Mouse (Mus musculus): Measurements from ENCODE around the gene Alkal2. TPM values are rescaled to one million over a fixed set of nuclear protein-coding genes. Genes with fewer than 3 reads are reported as not detected.

Alkal2 gene
- 1 to 10 TPM; 2.1 to 6.7 (median 3.1) TPM for total RNA-seq (2022)

GRCm38 (mm10) chr12:30883986-30884621, at the start of gene Alkal2:
Gene Alkal2, plus strand, starts transcription at chr12:30884322.
- DNase-seq (ENCODE audit: low spot score in 2 of 2), result peak in 1 of 2 experiments; percentile 11

GRCm38 (mm10) chr12:30848521-30848920, 35.6 kb upstream of the Alkal2 start:
- no peak for DNase-seq (ENCODE audit: low spot score in 2 of 2)

GRCm38 (mm10) chr12:30850902-30851301, 33.2 kb upstream of the Alkal2 start:
- peak; percentile 39 to 55 for DNase-seq (ENCODE audit: low spot score in 2 of 2)

GRCm38 (mm10) chr12:30851871-30852270, 32.3 kb upstream of the Alkal2 start:
- DNase-seq (ENCODE audit: low spot score in 2 of 2), result peak; percentile 10 to 23

GRCm38 (mm10) chr12:30855442-30856159, 28.5 kb upstream of the Alkal2 start:
- no peak for DNase-seq (ENCODE audit: low spot score in 2 of 2)

- no peak for DNase-seq (ENCODE audit: low spot score in 2 of 2)
Observed at GRCm38 (mm10) chr12:30856172-30856571, 27.9 kb upstream of the Alkal2 start.

- no peak for DNase-seq (ENCODE audit: low spot score in 2 of 2)
Observed at GRCm38 (mm10) chr12:30864347-30864746, 19.8 kb upstream of the Alkal2 start.

GRCm38 (mm10) chr12:30865781-30866180, 18.3 kb upstream of the Alkal2 start:
- no peak for DNase-seq (ENCODE audit: low spot score in 2 of 2)

- DNase-seq (ENCODE audit: low spot score in 2 of 2), result no peak
Observed at GRCm38 (mm10) chr12:30879447-30879846, 4.7 kb upstream of the Alkal2 start.

- DNase-seq (ENCODE audit: low spot score in 2 of 2), result no peak
Observed at GRCm38 (mm10) chr12:30883592-30883985, 533 bp upstream of the Alkal2 start.

- DNase-seq (ENCODE audit: low spot score in 2 of 2), result no peak
Observed at GRCm38 (mm10) chr12:30884622-30885230, 604 bp downstream of the Alkal2 start.

GRCm38 (mm10) chr12:30885891-30886290, 1.8 kb downstream of the Alkal2 start:
- DNase-seq (ENCODE audit: low spot score in 2 of 2), result no peak

GRCm38 (mm10) chr12:30888003-30888402, 3.9 kb downstream of the Alkal2 start:
- DNase-seq (ENCODE audit: low spot score in 2 of 2), result no peak

GRCm38 (mm10) chr12:30890067-30890466, 5.9 kb downstream of the Alkal2 start:
- peak; percentile 54 to 68 for DNase-seq (ENCODE audit: low spot score in 2 of 2)

GRCm38 (mm10) chr12:30891438-30891837, 7.3 kb downstream of the Alkal2 start:
- no peak for DNase-seq (ENCODE audit: low spot score in 2 of 2)

- DNase-seq (ENCODE audit: low spot score in 2 of 2), result no peak
Observed at GRCm38 (mm10) chr12:30897039-30897438, 12.9 kb downstream of the Alkal2 start.

- no peak for DNase-seq (ENCODE audit: low spot score in 2 of 2)
Observed at GRCm38 (mm10) chr12:30908658-30909057, 24.5 kb downstream of the Alkal2 start.

- DNase-seq (ENCODE audit: low spot score in 2 of 2), result no peak
Observed at GRCm38 (mm10) chr12:30909881-30910280, 25.8 kb downstream of the Alkal2 start.

GRCm38 (mm10) chr12:30910860-30911259, 26.7 kb downstream of the Alkal2 start:
- DNase-seq (ENCODE audit: low spot score in 2 of 2), result no peak

- peak; percentile 91 to 94 for DNase-seq (ENCODE audit: low spot score in 2 of 2)
Observed at GRCm38 (mm10) chr12:30911261-30912047, 27.3 kb downstream of the Alkal2 start, which contains the start of the genes Acp1 and Sh3yl1. Gene Acp1, minus strand, starts transcription at chr12:30911589. Gene Sh3yl1, plus strand, starts transcription at chr12:30911668.

GRCm38 (mm10) chr12:30912048-30912381, 27.9 kb downstream of the Alkal2 start:
- DNase-seq (ENCODE audit: low spot score in 2 of 2), result peak; percentile 11 to 18

GRCm38 (mm10) chr12:30912840-30913239, 28.7 kb downstream of the Alkal2 start:
- no peak for DNase-seq (ENCODE audit: low spot score in 2 of 2)
